Mouse (Mus musculus): ENCODE results near the gene Abhd12b. TPM values are rescaled to one million over a fixed set of nuclear protein-coding genes. Genes with fewer than 3 reads are reported as not detected.

Abhd12b gene
- polyA plus RNA-seq, 1 experiment = 0.40 TPM

DNA sequence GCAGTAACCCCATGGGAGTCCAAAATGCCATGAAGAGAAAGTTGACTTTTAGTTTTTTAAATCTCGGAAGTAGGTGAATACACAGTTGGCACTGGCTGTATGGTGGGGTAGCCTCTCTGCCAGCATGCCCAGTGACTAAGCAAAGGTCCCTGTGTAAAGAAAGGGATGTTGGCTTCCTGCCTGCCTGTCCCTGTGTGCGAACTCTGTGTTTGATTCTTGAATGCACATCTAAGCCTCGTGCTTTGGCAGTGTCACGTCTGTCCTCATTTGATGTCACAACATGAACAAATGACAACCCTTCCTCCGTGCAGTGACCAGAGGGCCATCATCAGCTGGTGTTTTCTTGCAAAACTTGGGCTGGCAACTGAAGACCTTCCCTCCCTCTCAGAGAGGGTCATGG, 42.4 kb downstream of the Abhd12b start:
- DNase-seq (ENCODE audit: extremely low spot score in 1 of 2, low spot score in 1 of 2) = no peak

DNA sequence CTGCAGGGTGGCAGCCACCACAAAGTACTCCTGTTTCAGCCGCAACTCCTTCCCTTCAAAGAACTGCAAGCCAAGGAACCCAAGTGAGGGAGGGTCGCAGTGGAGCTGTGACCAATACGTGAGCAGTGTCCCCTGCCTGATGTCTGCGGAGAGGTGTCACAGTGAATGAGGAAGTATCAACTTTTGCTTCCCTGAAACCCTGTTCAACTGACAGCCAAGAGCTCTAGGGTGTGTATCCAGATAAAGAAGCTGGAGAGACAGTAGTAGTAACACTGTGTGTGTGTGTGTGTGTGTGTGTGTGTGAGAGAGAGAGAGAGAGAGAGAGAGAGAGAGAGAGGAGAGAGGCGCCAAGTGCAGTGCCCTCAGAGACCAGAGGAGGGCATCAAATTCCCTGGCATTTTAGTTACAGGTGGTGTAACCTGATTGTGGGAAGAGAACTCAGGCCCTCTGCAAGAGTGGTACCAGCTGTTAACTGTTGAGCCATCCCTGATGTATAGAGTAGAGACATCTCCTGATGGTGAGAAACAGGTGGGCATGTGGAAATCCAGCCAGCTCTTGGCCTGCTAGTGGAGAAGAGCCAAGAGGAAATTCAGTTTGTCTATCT, 48.1 kb downstream of the Abhd12b start:
- no peak for DNase-seq (ENCODE audit: extremely low spot score in 1 of 2, low spot score in 1 of 2)

DNA sequence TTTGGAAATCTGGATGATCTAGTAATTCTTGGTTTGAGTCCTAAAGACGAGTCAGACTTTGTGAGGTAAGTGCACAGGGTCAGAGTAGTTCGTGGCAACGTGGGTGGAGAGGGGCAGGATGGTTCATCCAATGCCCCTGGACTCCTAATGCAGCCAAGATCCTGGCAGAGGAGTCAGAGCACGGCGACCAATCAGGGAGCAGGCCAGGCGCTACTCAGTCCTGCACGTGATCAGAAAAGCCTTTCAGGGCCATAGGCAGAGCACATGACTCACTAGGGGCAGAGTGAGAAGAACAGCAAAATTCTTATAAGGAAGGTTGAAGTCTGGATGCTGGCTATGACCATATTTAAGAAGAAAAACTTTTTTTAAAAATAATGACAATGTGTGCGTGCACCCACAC, 50.5 kb downstream of the Abhd12b start:
- no peak for DNase-seq (ENCODE audit: extremely low spot score in 1 of 2, low spot score in 1 of 2)

DNA sequence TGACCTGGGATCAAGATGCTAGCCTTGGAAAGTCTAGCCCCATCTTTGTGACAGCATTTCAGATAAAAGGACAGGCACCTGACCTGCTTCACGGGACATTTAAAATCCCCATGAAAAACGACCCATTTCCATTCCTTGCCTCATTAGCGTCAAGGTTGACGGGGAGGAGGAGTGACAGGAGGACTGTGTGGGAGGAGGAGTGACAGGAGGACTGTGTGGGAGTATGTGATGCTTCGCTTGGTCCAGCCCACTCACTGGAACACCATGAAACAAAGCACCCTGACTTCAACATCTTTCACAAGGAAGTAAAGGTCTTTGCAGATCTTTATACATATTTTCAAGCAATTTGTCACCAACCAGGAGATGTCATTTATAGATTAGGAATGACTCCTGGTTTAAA, 54.3 kb downstream of the Abhd12b start:
- DNase-seq (ENCODE audit: extremely low spot score in 1 of 2, low spot score in 1 of 2) = no peak

DNA sequence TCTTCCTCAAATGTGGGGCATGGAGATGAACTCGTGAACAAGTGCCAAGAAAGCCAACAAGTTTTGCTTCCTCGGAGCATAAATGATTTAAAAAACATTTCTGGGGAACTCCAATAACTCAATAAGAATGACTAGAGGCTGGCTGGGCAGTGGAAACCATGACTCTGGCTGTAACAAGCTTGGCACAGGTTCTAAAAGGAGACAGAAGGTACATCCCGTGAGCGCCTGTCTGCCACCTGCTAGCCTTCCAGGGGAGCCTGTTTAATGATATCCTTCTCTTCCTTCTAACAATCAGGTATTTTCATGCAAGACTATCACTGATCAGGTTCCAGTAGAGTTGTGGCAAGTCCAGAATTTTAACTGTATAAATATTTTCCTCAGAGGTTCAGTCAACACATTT, 58.6 kb downstream of the Abhd12b start:
- no peak for DNase-seq (ENCODE audit: extremely low spot score in 1 of 2, low spot score in 1 of 2)

DNA sequence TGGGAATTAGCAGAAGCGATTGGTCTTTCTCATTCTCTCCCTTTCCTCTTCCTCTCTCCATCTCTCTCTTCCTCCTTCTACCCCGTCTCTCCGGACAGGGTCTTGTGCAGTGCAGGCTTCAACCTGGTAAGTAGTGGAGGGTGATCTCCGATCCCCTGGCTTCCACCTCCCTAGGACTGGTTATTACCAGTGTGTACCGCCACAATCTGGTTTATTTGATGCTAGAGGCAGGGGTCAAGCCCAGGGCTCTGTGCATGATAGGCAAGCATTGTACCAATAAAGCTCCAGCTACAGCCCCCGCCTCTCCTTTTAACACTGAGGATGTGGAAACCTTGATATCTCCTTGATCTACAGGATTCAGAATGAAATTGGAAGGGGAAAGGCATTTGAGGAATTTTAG, 59.7 kb downstream of the Abhd12b start:
- no peak for DNase-seq (ENCODE audit: extremely low spot score in 1 of 2, low spot score in 1 of 2)

DNA sequence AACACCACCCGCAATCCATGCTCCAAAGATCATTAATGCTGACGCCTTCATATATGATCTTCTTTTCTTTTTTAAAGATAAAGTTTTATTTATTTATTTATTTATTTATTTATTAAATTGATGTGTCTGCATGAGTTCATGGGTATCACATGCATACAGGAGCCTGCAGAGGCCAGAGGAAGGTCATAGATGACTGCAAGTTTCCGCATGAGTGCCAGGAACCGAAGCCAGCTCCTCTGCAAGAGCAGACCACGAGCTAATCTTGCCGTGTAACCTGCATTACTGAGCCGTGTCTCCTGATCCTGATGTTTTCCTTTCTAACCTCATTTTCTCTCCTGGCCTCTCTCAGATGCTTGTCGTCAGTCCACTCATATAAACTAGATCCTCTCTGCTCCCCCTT, 60.3 kb downstream of the Abhd12b start:
- DNase-seq (ENCODE audit: extremely low spot score in 1 of 2, low spot score in 1 of 2) = no peak

DNA sequence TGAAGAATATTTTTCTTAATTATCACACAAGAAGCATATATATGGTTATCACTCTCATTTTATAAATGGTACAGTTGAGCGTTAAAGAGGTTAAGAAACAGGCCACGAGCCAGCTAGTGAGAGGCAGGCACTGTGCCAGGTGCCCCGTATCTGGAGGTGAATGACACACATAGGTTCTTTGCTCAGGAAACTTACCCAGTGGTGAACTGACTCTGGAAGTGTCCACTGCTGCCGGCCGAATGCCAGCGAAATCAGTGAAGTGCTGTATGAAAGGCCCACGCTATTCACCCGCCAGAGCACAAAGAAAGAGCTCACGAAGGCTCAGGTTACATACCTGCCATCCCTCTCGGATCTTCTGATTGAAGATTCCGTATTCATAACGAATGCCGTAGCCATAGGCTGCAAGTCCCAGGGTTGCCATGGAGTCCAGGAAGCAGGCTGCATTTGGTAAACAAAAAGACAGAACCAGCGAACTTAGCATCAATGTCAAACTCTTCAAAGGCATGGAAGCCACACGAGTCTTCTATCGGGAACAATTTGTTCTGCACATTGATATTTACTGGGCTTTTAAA, 62.4 kb downstream of the Abhd12b start:
- DNase-seq (ENCODE audit: extremely low spot score in 1 of 2, low spot score in 1 of 2) = no peak

DNA sequence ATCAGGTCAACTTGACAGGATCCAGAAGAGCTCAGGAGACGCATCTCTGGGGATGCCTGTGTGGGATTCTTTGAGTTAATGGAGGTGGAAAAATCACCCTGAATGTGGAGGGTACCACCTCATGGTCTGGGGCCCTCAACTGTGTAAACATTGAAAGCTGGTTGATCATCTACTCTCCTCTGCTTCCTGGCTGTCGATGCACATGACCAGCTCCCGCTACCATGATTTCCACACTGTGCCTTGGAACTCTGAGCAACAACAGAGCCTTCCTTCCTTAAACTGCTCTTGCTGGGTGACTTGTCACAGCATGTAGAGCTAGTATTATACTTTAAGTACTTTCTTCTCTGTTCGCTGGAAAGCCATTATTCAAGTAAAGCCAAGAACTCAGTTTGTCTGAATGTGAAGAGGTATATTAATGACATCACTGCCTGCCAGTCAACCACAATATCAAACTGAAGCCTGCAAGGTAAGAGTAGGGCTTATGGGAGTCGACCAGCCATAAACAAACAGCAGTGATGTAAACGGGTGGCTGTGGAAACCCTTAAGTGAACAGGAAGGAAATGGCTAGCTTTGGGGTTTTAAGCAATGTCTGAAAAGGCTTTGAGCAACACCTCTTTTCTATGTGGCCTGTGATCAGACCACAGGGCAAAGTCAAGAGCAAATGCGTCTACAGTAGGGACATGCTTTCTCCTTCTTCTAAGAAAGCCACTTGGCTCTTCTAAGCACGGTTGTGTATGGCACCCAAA, 65.0 kb downstream of the Abhd12b start:
- DNase-seq (ENCODE audit: extremely low spot score in 1 of 2, low spot score in 1 of 2) = no peak

DNA sequence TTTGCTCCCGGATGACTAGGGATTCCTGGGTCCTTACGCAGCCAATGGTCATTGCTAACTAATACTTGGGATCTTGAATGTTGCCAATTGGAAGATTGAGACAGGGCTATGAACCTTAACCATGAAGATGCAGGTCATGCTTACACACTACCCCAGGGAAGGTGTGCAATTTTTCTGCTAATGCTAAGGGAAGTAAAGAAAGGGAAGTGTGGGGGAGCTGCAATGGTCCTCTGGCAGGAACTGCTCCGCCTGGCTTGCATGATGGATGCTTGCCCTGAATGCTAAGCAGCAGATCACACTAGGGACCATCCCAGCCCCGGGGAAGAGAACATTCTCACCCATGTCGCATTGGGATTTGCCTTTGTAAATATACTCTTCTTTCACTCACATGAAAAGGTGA, 67.5 kb downstream of the Abhd12b start:
- DNase-seq (ENCODE audit: extremely low spot score in 1 of 2, low spot score in 1 of 2) = no peak

DNA sequence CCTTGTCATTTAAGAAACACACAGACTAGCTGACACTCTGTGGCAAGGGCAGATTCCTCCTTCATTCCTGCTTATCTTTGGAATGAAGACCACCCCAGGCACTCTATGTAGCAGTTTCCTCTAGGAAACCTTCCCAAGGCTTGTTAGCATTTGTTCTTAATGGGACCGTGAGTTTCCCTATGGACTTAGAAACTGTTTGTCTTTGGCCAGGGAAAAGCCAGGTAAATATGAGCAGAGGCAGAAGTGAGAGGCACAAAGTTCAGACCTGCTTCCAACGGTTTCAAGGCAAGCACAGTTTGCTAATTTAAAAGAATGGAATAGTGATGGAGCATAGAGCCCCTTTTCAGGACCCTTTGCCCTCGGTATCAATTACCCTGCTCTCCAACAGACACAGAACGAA, 69.4 kb downstream of the Abhd12b start:
- no peak for DNase-seq (ENCODE audit: extremely low spot score in 1 of 2, low spot score in 1 of 2)

DNA sequence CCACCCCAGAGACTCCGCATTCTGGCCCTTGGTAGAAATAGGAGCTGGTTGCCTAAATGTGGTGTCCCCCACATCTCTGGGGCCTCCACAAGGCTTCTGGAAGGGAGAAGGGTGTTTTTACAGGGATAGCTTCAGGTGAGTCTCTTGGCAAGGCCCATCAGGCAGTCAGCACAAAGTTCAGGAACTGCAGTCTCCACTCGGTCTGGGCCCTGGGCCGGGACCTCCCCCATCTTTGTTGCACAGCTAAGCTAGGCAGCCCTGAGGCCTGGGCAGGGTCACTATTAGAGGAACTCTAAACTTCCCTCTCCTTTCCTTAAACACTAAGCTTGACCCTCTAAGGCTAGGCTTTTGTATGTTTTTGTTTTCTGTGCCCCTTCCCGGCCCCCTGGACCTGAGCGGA, 72.7 kb downstream of the Abhd12b start:
- no peak for DNase-seq (ENCODE audit: extremely low spot score in 1 of 2, low spot score in 1 of 2)

DNA sequence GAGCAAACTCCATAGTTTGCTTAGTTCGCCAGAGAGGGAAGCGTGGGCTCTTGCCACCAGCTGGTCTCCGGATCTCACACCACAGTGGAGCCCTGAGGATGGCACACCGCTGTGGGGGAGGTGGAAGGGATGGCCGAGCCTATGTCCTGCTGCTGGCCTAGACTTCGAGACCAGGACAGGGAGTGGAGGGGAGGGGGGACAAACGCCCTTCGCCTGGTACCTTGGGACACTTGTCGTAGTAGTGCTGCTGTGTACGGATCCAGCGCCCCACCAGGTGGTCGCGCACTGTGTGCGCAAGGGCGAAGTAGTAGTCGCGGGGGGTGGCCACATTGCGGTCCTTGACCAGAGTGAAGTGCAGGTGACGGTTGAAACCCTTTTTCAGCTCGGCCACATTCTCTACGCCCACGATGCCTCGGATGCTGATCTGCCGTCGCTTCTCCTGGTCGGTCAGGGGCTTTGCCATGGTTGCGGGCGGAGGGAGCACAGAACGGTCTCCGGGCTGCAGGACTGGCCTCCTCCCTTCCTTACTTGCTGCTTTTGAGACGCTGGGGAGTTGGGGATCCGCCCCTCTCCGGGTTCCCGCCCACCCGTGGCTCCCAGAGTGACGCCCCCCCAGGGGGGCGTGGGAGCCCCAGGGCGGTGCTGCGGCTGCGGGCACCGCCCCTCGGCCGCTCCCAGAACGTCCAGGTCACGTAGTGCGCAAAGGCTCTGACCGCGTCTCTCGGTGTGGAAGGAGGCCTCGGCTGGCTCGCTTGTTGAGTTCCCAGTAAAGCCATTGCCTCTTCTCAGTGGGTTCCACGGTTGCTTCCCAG, 73.4 kb downstream of the Abhd12b start:
- DNase-seq (ENCODE audit: extremely low spot score in 1 of 2, low spot score in 1 of 2) = no peak

DNA sequence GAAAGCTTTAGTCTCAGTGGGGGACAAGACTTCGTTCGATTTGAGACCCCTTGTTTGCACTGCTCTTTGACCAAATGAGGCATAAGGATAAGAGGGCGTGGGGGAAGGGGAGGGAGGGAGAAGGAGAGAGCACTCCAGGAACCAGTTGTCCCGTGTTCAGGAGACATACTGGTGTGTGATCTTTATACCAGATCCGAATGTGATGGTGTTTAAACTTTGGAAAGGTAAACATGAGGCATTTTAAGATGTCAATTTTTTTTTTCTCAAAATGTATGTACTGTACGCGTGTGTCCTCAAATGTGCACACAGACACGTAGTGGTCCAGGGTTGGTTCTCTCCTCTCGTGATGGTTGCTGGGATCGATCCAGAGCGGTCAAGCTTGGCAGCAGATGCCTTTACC, 74.2 kb downstream of the Abhd12b start:
- no peak for DNase-seq (ENCODE audit: extremely low spot score in 1 of 2, low spot score in 1 of 2)

DNA sequence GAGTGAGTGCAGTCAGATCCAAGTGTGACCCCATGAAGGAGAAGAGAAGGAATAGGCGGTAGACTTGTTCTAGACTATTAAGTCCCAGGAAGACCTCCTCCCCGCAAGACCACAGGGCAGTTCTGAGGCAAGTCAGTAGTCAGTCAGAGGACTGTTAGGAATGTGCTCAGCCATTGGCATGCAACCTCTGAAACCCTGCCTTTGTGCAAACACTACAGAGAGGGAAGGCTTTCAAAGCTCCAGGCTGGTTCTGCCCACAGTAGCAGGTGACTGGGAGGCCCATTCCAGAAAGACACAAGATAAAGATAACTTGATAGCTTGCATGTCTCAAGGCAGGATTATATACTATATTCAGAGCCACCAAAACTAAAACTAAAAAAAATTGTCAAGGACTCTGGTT, 77.4 kb downstream of the Abhd12b start, which contains the start of gene Pygl:
Pygl (minus strand) TSS at position 195 of the 400 bp plus-strand sequence.
- DNase-seq (ENCODE audit: extremely low spot score in 1 of 2, low spot score in 1 of 2) = no peak

DNA sequence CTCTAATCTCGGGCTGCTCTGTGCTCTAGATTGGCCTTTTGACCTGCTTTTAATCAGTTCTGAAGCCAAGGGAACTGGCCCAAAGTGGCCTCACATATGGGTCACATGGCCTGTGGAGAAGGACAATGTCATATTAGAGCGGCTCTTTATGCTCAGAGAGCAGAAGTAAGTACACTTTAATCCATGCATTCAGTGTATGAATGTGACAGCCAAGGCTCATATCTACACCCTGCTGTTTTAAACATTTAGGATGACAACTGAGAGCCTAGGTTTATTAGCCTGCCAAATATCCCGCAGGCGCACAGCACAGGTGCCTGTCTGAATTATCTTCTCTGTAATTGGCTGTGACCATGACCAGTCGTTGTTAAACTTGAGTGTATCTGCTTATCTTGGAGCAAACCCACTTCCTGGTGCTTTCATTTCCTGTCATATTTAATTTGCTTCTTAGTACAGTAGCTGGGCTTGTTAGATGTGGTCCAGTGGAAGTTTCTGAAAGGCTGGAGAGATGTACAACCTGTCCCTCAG, 78.1 kb downstream of the Abhd12b start:
- no peak for DNase-seq (ENCODE audit: extremely low spot score in 1 of 2, low spot score in 1 of 2)

Other genes starting within 250 kb of the Abhd12b start
- gene Sav1, start 167.1 kb upstream of the Abhd12b start, polyA plus RNA-seq (2012; rRNA removed) = 20.4 and 22.2 TPM in 2 replicates
- 33.8 and 38.5 TPM in 2 replicates for gene Nin, start 40.4 kb upstream of the Abhd12b start, polyA plus RNA-seq (2012; rRNA removed)
- 3.4 and 3.8 TPM in 2 replicates for gene Pygl, start 77.3 kb downstream of the Abhd12b start, polyA plus RNA-seq (2012; rRNA removed)
- 226 and 239 TPM in 2 replicates for gene Trim9, start 193.5 kb downstream of the Abhd12b start, polyA plus RNA-seq (2012; rRNA removed)

Data from frontal cortex, adult 2 months (tissue).